Mouse (Mus musculus) stomach, embryonic 15.5 days (tissue): ENCODE measurements around the gene Adam30. TPM values are rescaled to one million over a fixed set of nuclear protein-coding genes. Genes with fewer than 3 reads are reported as not detected.
"Not testable (repeated sequence)": the region's sequence is repeated elsewhere in the genome, so short reads cannot be mapped to it uniquely, and the experiment has no call there.

ENCODE experiments used
- ATAC-seq: fragments of 200-750 bp; cut with Nextera tagmentation; 2 replicates; pipeline ENCODE4 v1.8.0; 2017; ENCODE audit warnings: low read depth, moderate number of reproducible peaks, moderate TSS enrichment; ENCODE audit not compliant: insufficient read depth, low FRiP score
- H3K27ac ChIP-seq: fragments of 300-500 bp; sonication (generic); 2 replicates; pipeline ENCODE4 v1.5.1; 2015; ENCODE audit warnings: mild to moderate bottlenecking, inconsistent platforms
- H3K27me3 ChIP-seq: fragments of 300-500 bp; sonication (generic); replicated peaks from 2 replicates; pipeline ENCODE4 v1.6.1; 2015; ENCODE audit warnings: inconsistent platforms
- H3K36me3 ChIP-seq: fragments of 300-500 bp; sonication (generic); 2 replicates; pipeline ENCODE4 v1.6.1; 2015; ENCODE audit warnings: inconsistent platforms
- H3K4me1 ChIP-seq: fragments of 300-500 bp; sonication (generic); 2 replicates; pipeline ENCODE4 v1.6.1; 2015; ENCODE audit warnings: inconsistent platforms
- H3K4me2 ChIP-seq: fragments of 300-500 bp; sonication (generic); 2 replicates; pipeline ENCODE4 v1.6.1; 2015; ENCODE audit warnings: mild to moderate bottlenecking, inconsistent platforms
- H3K4me3 ChIP-seq: fragments of 300-500 bp; sonication (generic); replicated peaks from 2 replicates; pipeline ENCODE4 v1.5.1; 2015; ENCODE audit warnings: inconsistent platforms
- H3K9ac ChIP-seq: fragments of 300-500 bp; sonication (generic); 2 replicates; pipeline ENCODE4 v1.6.1; 2015; ENCODE audit warnings: inconsistent platforms
- H3K9me3 ChIP-seq: fragments of 300-500 bp; sonication (generic); 2 replicates; pipeline ENCODE4 v1.6.1; 2016; ENCODE audit warnings: inconsistent platforms
- WGBS: fragments of 180-500 bp; shearing (Covaris S2); methylation state at CpG from one replicate; pipeline ENCODE4 v1.1.7; 2015; 5-methylcytosine and 5-hydroxymethylcytosine counted together
- polyA plus RNA-seq: library from polyadenylated mRNA; unstranded; fragments of >200 nt; fragmentation: Nextera tagmentation; extraction: Ambion mirVana; gene quantifications from 2 replicates; pipeline ENCODE4 v1.2.1, GENCODE M21; 2015

Gene Adam30
- polyA plus RNA-seq = not detected in 2 replicates

GRCm38 (mm10) chr3:98160330-98160729 lies at the start of gene Adam30:
Adam30 (plus strand) TSS chr3:98160630.
- no peak for ATAC-seq
- H3K4me2 ChIP-seq = no peak within 1 kb of the TSS
- H3K36me3 ChIP-seq = no peaks in the 10 kb centered on the region
- H3K9ac ChIP-seq = no peak within 1 kb of the TSS
- H3K9me3 ChIP-seq = no peaks in the 10 kb centered on the region
- WGBS = 79% methylated on average over 17 of the region's 17 CpGs
- H3K27me3 ChIP-seq = no peaks in the 10 kb centered on the region
- no peak within 1 kb of the TSS for H3K27ac ChIP-seq
- H3K4me3 ChIP-seq = no peak within 1 kb of the TSS
- H3K4me1 ChIP-seq = no peaks in the 10 kb centered on the region

DNA sequence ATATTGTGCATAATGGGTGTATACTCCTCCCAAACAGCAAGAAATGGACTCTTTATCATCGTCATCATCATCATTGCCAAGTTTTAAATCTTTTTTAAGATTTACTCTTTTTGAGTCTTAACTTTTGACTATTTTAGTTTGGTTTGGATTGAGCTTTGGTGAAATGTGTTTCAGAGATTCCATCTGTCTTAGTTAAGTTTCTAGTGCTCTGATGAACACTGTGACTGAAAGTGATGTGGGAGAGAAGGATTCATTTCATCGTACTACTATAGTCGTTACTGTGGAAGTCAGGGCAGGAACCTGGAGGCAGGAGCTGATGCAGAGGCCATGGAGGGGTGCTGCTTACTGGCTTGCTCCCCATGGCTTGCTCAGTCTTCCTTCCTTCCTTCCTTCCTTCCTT lies 42.2 kb upstream of the Adam30 start:
- ATAC-seq = no peak
- H3K36me3 ChIP-seq = peaks cover 39% of the 10 kb centered on the region
- no peaks in the 10 kb centered on the region for H3K9me3 ChIP-seq
- H3K27me3 ChIP-seq = no peaks in the 10 kb centered on the region
- H3K27ac ChIP-seq = no peak overlapping the region
- no peak overlapping the region for H3K4me3 ChIP-seq
- WGBS = 91% methylated on average over 3 of the region's 3 CpGs
- no peak overlapping the region for H3K9ac ChIP-seq
- no peaks in the 10 kb centered on the region for H3K4me1 ChIP-seq
- no peak overlapping the region for H3K4me2 ChIP-seq

- peak; percentile 83 for ATAC-seq
- H3K27me3 ChIP-seq = no peaks in the 10 kb centered on the region
- no peak overlapping the region for H3K9ac ChIP-seq
- no peak overlapping the region for H3K4me2 ChIP-seq
- WGBS = 69% methylated on average over 6 of the region's 6 CpGs
- peaks cover 41% of the 10 kb centered on the region for H3K36me3 ChIP-seq
- H3K27ac ChIP-seq = peak overlapping the region; percentile 16; the same call in 1 of the 2 replicates
- no peaks in the 10 kb centered on the region for H3K4me1 ChIP-seq
- no peaks in the 10 kb centered on the region for H3K9me3 ChIP-seq
- no peak overlapping the region for H3K4me3 ChIP-seq
Measured at GRCm38 (mm10) chr3:98119338-98119737, 41.1 kb upstream of the Adam30 start.

DNA sequence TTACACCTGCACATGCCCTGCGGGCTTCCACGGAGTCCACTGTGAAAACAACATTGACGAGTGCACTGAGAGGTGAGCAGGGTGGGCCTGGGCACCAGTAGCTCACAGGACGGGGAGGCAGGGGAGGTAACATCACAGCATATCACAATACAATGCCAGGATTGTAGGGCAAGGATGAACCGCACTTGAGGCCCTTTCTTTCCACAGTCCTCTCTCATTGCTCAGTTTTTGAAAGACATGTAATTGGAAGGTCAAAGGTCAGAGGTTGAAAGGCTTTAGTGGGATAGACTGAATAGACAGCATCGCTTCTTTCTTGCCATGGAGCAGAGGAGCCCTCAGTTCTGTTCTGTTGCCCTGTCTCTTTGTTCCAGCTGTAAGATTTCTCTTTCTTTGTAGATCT lies 39.5 kb upstream of the Adam30 start:
- peaks cover 41% of the 10 kb centered on the region for H3K36me3 ChIP-seq
- H3K9me3 ChIP-seq = no peaks in the 10 kb centered on the region
- H3K27me3 ChIP-seq = no peaks in the 10 kb centered on the region
- no peaks in the 10 kb centered on the region for H3K4me1 ChIP-seq
- H3K9ac ChIP-seq = no peak overlapping the region
- no peak overlapping the region for H3K4me2 ChIP-seq
- H3K27ac ChIP-seq = no peak overlapping the region
- 73% methylated on average over 6 of the region's 6 CpGs for WGBS
- ATAC-seq = 0 out of 2 replicates have a peak, but pooled peaks have one; percentile 24
- H3K4me3 ChIP-seq = no peak overlapping the region

DNA sequence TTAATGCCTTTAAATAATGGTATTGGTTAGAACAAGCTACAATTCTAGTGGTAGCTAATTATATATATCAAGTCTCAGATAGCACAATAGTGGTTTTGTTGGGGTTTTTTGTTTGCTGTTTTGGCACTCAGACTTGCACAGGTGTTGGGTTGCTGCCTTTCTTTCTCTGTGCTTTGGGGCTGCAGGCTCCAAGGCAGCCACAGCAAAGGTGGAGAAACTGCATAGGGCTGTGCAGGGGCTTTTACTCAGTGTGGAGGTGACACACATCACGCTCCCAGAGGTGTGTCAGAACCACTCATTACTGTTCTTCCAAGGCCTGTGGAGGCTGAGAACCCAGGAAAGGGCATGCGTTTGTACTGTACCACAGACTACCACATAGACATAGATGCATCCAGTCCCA lies 32.7 kb upstream of the Adam30 start:
- ATAC-seq = no peak
- Histone ChIP-seq H3K36me3 (peaks cover 58% of the 10 kb centered on the region), H3K27ac (no peak overlapping the region), H3K4me3 (no peak overlapping the region), H3K4me2 (no peak overlapping the region), H3K9ac (no peak overlapping the region), H3K9me3 (no peaks in the 10 kb centered on the region), H3K4me1 (0 out of 2 replicates have a peak, but pooled peaks cover 3% of the 10 kb centered on the region), H3K27me3 (no peaks in the 10 kb centered on the region)
- 88% methylated on average over 2 of the region's 2 CpGs for WGBS

DNA sequence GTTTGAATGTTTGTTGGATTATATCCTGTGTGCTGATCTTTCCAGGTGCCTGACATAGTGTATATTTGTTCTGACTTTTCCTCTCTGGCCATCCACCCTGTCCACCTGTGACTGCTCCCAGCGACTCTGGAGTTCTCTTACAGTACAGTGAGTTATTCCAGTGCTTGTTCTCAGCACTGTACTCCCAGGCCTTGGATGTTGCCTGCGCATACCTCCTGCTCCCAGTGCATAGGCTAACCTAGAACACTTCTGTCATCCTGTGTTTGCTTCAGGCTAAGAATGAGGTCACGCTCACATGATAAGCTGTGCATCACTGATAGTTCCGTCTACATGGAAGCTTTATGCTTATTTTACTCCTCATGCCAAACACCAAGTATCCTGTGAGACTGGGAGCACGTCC lies 31.7 kb upstream of the Adam30 start:
- peak; percentile 53; the same call in 1 of the 2 replicates for ATAC-seq
- WGBS = 75% methylated on average over 5 of the region's 5 CpGs
- H3K9ac ChIP-seq = no peak overlapping the region
- H3K27me3 ChIP-seq = no peaks in the 10 kb centered on the region
- H3K36me3 ChIP-seq = peaks cover 52% of the 10 kb centered on the region
- no peak overlapping the region for H3K27ac ChIP-seq
- 0 out of 2 replicates have a peak, but pooled peaks cover 3% of the 10 kb centered on the region for H3K4me1 ChIP-seq
- no peak overlapping the region for H3K4me2 ChIP-seq
- H3K9me3 ChIP-seq = no peaks in the 10 kb centered on the region
- H3K4me3 ChIP-seq = no peak overlapping the region

DNA sequence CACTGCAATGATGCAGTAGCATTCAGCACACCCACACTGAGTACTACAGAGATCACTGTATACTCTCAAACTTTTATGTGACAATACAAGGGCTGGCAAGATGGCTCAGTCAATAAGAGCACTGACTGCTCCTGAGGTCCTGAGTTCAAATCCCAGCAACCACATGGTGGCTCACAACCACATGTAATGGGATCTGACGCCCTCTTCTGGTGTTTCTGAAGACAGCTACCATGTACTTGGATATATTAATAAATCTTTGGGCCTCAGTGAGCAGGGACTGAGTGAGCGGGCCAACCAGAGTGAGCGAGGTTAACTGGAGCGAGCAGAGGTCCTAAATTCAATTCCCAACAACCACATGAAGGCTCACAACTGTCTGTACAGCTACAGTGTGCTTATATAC lies 28.3 kb upstream of the Adam30 start:
- not testable (repeated sequence) for H3K9me3 ChIP-seq, H3K27ac ChIP-seq, H3K27me3 ChIP-seq, H3K9ac ChIP-seq, H3K4me2 ChIP-seq, ATAC-seq, H3K4me1 ChIP-seq, H3K4me3 ChIP-seq
- 92% methylated on average over 4 of the region's 4 CpGs for WGBS
- peaks cover 45% of the 10 kb centered on the region for H3K36me3 ChIP-seq

DNA sequence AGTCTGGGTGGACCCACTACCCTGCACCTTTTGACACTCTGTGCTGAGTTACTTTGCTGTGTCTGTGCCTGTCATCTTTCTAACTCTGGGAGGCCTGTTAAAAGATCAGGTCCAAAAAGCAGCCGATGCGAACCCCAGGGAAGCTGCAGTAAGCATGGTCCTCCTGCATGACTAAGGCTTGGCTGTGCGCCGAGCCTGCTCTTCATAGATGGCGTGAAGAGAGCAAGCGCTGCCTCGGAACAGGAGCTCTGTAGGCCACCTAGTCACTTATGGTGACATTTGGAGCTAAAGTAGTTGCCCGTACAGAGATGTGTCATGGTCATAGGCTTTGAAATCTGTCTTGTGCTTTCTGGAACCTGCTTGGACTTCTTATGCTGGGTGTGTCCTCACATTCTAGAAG lies 27.8 kb upstream of the Adam30 start:
- no peaks in the 10 kb centered on the region for H3K9me3 ChIP-seq
- no peaks in the 10 kb centered on the region for H3K27me3 ChIP-seq
- H3K36me3 ChIP-seq = peaks cover 49% of the 10 kb centered on the region
- 0 out of 2 replicates have a peak, but pooled peaks cover 3% of the 10 kb centered on the region for H3K4me1 ChIP-seq
- WGBS = 94% methylated on average over 8 of the region's 8 CpGs
- no peak overlapping the region for H3K4me3 ChIP-seq
- ATAC-seq = no peak
- no peak overlapping the region for H3K27ac ChIP-seq
- no peak overlapping the region for H3K9ac ChIP-seq
- H3K4me2 ChIP-seq = no peak overlapping the region

GRCm38 (mm10) chr3:98141456-98141855 lies 19.0 kb upstream of the Adam30 start:
- H3K4me1 ChIP-seq = no peaks in the 10 kb centered on the region
- no peaks in the 10 kb centered on the region for H3K27me3 ChIP-seq
- 91% methylated on average over 15 of the region's 15 CpGs for WGBS
- H3K4me3 ChIP-seq = no peak overlapping the region
- H3K27ac ChIP-seq = no peak overlapping the region
- no peak overlapping the region for H3K4me2 ChIP-seq
- H3K9ac ChIP-seq = no peak overlapping the region
- H3K9me3 ChIP-seq = no peaks in the 10 kb centered on the region
- no peak for ATAC-seq
- H3K36me3 ChIP-seq = peaks cover 84% of the 10 kb centered on the region

GRCm38 (mm10) chr3:98142862-98143261 lies 17.6 kb upstream of the Adam30 start:
- no peak overlapping the region for H3K4me2 ChIP-seq
- ATAC-seq = no peak
- no peak overlapping the region for H3K9ac ChIP-seq
- no peak overlapping the region for H3K4me3 ChIP-seq
- H3K9me3 ChIP-seq = no peaks in the 10 kb centered on the region
- WGBS = 94% methylated on average over 13 of the region's 13 CpGs
- peaks cover 89% of the 10 kb centered on the region for H3K36me3 ChIP-seq
- H3K4me1 ChIP-seq = no peaks in the 10 kb centered on the region
- H3K27me3 ChIP-seq = no peaks in the 10 kb centered on the region
- H3K27ac ChIP-seq = no peak overlapping the region

- ATAC-seq = no peak
- Histone ChIP-seq H3K27me3 (no peaks in the 10 kb centered on the region), H3K4me3 (no peak overlapping the region), H3K9me3 (no peaks in the 10 kb centered on the region), H3K9ac (no peak overlapping the region), H3K27ac (no peak overlapping the region), H3K4me1 (no peaks in the 10 kb centered on the region), H3K4me2 (no peak overlapping the region), H3K36me3 (peaks cover 81% of the 10 kb centered on the region)
- WGBS = 89% methylated on average over 10 of the region's 10 CpGs
Measured at GRCm38 (mm10) chr3:98145204-98145603, 15.2 kb upstream of the Adam30 start.

- Histone ChIP-seq H3K4me1 (no peaks in the 10 kb centered on the region), H3K27ac (no peak overlapping the region), H3K36me3 (peaks cover 70% of the 10 kb centered on the region), H3K4me3 (no peak overlapping the region), H3K27me3 (no peaks in the 10 kb centered on the region), H3K9ac (no peak overlapping the region), H3K4me2 (no peak overlapping the region), H3K9me3 (no peaks in the 10 kb centered on the region)
- 93% methylated on average over 29 of the region's 29 CpGs for WGBS
- ATAC-seq = no peak
Measured at GRCm38 (mm10) chr3:98146471-98147410, 13.7 kb upstream of the Adam30 start.
